Mouse (Mus musculus): ENCODE data around the gene Gm10073.

Gm10073 gene

GRCm38 (mm10) chr8:106554011-106554410 lies 19.2 kb downstream of the Gm10073 start:
- no peak for DNase-seq (ENCODE audit: low read depth)

- no peak for DNase-seq (ENCODE audit: low read depth)
These were observed 22.4 kb downstream of the Gm10073 start for GRCm38 (mm10) chr8:106550906-106551305.

- no peak for DNase-seq (ENCODE audit: low read depth)
These were observed 24.8 kb downstream of the Gm10073 start for GRCm38 (mm10) chr8:106548366-106548936.

GRCm38 (mm10) chr8:106546746-106547145 lies 26.5 kb downstream of the Gm10073 start:
- DNase-seq (ENCODE audit: low read depth), result no peak

- peak; percentile 46 for DNase-seq (ENCODE audit: low read depth)
These were observed 28.1 kb downstream of the Gm10073 start for GRCm38 (mm10) chr8:106545149-106545548.

GRCm38 (mm10) chr8:106543043-106543442 lies 30.2 kb downstream of the Gm10073 start:
- DNase-seq (ENCODE audit: low read depth), result no peak

GRCm38 (mm10) chr8:106541002-106541401 lies 32.3 kb downstream of the Gm10073 start:
- DNase-seq (ENCODE audit: low read depth), result no peak

GRCm38 (mm10) chr8:106539193-106539592 lies 34.1 kb downstream of the Gm10073 start:
- no peak for DNase-seq (ENCODE audit: low read depth)

GRCm38 (mm10) chr8:106535448-106535847 lies 37.8 kb downstream of the Gm10073 start:
- DNase-seq (ENCODE audit: low read depth), result peak; percentile 39

GRCm38 (mm10) chr8:106534449-106534848 lies 38.8 kb downstream of the Gm10073 start:
- peak; percentile 81 for DNase-seq (ENCODE audit: low read depth)

GRCm38 (mm10) chr8:106533709-106534108 lies 39.6 kb downstream of the Gm10073 start:
- no peak for DNase-seq (ENCODE audit: low read depth)

- peak; percentile 35 for DNase-seq (ENCODE audit: low read depth)
These were observed 42.7 kb downstream of the Gm10073 start for GRCm38 (mm10) chr8:106530566-106530965.

GRCm38 (mm10) chr8:106529885-106530482 lies 43.3 kb downstream of the Gm10073 start:
- no peak for DNase-seq (ENCODE audit: low read depth)

GRCm38 (mm10) chr8:106528596-106529249 lies 44.5 kb downstream of the Gm10073 start:
- no peak for DNase-seq (ENCODE audit: low read depth)

- DNase-seq (ENCODE audit: low read depth), result peak; percentile 41
These were observed 45.8 kb downstream of the Gm10073 start for GRCm38 (mm10) chr8:106527241-106528036.

- no peak for DNase-seq (ENCODE audit: low read depth)
These were observed 46.5 kb downstream of the Gm10073 start for GRCm38 (mm10) chr8:106526725-106527124.
